Mouse (Mus musculus): ENCODE data around the gene Med9.

The Med9 gene

GRCm38 (mm10) chr11:59947752-59948400 is at the start of gene Med9:
Med9 (plus strand) TSS chr11:59948206.
- DNase-seq (ENCODE audit: low spot score in 2 of 2), result peak; percentile 93 to 94

GRCm38 (mm10) chr11:59899711-59900685 is 48.0 kb upstream of the Med9 start:
- peak; percentile 63 to 67 for DNase-seq (ENCODE audit: low spot score in 2 of 2)

DNA sequence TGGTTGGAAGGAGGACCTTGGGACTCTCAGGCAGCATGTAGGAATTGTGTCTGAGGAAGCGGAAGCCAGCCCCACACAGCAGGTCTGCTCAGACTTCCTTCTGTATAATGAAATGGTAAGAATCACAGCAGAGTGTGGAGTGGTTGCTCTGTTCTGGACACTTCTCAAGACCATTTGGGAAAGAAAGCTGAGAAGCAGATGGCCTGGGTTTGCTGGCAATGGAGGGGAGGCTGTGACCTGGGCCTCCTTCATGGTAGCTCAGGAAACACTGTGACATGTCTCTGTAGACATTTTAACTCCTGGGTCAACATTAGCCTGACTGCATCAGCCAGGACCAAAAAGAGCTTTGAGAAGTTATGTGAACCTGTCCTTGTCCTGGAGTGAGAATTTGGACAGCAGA is 47.0 kb upstream of the Med9 start:
- DNase-seq (ENCODE audit: low spot score in 2 of 2), result no peak

DNA sequence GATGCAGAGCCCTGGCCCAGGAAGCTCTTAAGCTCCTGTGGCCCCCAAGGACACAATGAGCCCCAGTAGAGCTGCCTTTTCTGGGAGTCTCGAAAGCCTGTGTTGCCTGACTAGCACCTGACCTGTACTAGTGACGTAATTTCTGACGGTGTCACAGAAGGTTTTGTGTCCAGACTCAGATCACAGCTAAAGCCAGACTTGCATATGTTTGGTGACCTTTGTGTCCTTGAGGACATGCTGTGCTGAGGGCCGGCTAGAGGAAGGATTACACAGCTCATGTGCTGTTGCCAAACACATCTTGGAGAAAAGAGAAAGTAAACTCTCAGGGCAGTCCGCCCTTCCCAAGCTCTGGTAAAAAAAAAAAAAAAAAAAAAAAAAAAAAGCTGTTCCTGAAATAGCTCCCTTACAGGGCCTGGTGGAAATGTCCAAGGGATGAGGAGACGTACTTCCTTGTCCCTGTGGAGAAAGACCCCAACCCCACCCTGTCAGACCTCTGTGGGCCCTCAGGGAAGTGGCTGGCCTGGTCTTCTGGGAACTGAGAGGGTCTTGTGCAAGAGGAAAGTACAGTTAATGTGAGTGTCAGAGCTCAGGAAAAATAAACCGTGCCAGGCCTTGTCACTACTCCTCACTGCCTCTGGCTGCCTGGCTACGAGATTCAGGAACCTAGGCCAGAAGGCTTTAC is 45.8 kb upstream of the Med9 start:
- peak; percentile 76 to 82 for DNase-seq (ENCODE audit: low spot score in 2 of 2)

DNA sequence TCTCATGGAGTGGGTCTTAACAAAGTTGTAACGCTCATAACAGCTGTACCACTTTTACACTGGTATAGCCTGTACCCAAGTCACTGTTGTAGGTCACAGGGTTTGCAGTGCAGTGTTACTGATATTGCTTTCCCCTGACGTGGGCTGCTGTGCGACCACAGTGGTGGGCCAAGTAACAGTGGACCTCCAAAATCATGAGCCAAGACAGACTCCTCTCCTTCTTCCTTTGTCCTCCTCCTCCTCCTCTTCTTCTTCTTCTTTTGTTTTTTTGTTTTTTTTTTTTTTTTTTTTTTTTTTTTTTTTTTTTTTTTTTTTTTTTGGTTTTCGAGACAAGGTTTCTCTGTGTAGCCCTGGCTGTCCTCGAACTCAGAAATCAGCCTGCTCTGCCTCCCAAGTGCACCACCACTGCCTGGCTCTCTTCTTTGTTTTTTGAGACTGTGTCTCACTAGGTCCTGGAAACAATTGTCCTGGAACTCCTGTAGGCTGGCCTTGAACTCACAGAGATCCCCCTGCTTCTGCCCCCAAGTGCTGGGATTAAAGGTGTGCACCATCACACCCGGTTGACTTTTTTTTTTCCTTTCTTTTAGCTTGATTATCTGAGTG is 41.4 kb upstream of the Med9 start:
- DNase-seq (ENCODE audit: low spot score in 2 of 2), result no peak

DNA sequence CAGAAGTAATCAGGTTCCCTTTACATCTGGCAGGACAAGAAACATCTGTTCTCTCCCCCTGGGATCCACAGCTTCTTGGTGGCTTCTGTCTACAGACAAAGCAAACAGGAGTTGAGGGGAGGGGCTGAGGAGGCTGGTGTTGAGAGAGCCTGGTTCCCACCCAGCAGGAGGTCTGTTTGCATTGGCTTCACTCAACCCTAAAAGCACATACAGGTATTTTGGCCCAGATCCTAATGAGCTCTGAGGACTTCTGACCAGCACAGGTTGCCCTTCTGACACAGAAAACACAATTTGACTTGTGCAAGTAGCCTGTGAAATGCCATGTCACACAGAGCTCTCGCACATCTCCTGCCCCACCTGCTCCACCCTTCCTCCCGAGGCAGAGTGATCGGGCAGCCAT is 39.6 kb upstream of the Med9 start:
- no peak for DNase-seq (ENCODE audit: low spot score in 2 of 2)

GRCm38 (mm10) chr11:59910586-59910985 is 37.4 kb upstream of the Med9 start:
- no peak for DNase-seq (ENCODE audit: low spot score in 2 of 2)

DNA sequence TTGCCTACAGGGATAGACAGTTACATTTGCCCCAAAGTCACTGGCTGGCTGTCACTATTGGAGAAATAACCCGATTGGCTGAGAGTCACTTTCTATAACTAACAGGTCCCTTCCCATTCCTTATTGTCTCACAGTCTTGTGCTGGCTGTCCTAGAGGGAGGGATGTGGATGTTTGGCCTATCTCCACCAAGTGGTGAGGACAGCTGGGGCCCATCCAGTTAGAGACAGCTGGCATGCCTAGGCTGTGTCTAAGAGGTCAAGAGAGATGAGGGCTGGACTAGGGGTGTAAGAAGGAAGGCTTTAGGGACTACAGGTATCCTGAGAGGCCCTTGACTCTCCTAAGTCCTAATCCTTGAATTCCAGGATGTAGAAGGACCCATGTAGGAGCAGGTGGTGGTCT is 36.5 kb upstream of the Med9 start:
- DNase-seq (ENCODE audit: low spot score in 2 of 2), result no peak

- DNase-seq (ENCODE audit: low spot score in 2 of 2), result no peak
These were observed 34.3 kb upstream of the Med9 start for GRCm38 (mm10) chr11:59913702-59914101.

DNA sequence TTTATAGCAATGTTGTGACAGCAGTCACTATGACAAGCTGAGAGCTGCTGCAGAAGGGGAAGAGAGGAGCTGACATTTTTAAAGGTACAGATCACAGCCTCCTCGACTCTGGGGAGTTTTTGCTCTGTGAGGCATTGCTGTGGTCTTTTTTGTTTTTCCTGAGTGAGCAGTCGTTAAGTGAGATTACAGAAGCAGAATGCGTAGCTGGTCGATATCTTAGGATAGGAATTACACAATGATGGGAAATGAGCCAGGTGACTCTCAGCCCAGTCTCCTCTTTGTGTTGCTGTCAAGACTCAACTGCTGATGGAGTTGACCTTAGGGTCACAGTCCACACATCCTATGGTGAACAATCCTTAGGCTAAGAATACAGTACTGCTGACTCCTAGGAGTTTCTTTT is 30.0 kb upstream of the Med9 start:
- peak; percentile 53 to 78 for DNase-seq (ENCODE audit: low spot score in 2 of 2)

DNA sequence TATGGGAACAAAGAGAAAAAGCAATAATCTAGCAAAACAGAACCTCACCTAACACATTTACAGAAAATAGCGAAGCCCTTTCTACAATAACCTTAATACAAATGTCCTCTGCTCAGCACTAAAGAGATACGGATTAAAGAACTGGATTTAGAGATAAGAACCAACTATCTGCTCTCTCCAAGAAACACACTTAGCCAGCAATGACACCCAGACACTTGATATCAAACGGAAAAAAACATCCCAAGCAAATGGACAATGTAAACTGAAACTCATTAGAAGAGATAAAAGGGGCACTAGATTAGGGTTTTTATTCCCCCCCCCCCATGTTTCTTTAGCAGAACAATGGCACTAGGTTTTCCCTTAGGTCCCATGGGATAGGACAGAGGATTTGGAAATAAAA is 28.6 kb upstream of the Med9 start:
- DNase-seq (ENCODE audit: low spot score in 2 of 2), result no peak

- no peak for DNase-seq (ENCODE audit: low spot score in 2 of 2)
These were observed 27.7 kb upstream of the Med9 start for GRCm38 (mm10) chr11:59920331-59920730.

DNA sequence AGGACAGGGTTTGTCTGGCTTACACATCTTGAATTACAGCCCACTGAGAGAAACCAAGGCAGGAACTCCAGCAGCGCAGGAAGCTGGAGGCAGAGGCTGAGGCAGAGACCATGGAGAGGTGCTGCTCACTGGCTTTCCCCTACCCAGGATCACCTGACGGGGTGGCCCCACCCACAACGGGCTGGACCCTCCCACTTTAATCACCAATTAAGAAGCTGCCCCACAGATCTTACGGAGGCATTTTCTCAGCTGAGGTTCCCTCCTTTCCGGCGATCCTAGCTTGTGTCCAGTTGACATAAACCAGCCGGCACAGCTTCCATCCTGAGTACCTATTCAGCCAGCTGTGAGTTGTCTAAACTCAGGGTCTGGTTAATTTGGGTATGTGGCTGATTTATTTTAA is 26.7 kb upstream of the Med9 start:
- no peak for DNase-seq (ENCODE audit: low spot score in 2 of 2)

- DNase-seq (ENCODE audit: low spot score in 2 of 2), result no peak
These were observed 18.0 kb upstream of the Med9 start for GRCm38 (mm10) chr11:59930031-59930430.

- DNase-seq (ENCODE audit: low spot score in 2 of 2), result no peak
These were observed 15.3 kb upstream of the Med9 start for GRCm38 (mm10) chr11:59932560-59933337.

GRCm38 (mm10) chr11:59933943-59934342 is 14.1 kb upstream of the Med9 start:
- DNase-seq (ENCODE audit: low spot score in 2 of 2), result no peak

- no peak for DNase-seq (ENCODE audit: low spot score in 2 of 2)
These were observed 11.0 kb upstream of the Med9 start for GRCm38 (mm10) chr11:59937023-59937422.

DNA sequence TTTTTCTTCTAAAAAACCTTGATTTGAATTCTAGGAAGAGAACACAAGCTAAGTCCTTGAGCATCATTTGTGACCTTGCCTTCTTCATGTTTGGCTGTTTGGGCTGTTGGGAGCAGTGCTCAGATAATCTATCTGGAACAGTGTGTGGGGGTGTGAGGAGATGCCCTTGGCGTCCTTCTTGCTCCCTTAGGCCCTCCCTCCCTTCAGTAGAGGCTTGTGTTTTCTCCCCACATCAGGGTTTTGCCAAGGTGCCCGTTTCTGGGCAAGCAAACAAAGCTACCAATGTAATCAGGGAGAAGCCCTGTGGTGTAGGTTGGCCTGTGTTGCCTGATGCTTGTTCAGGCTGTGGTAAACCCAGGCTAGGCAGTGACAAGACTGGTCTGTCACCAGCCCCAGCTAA is 10.4 kb upstream of the Med9 start:
- no peak for DNase-seq (ENCODE audit: low spot score in 2 of 2)

DNA sequence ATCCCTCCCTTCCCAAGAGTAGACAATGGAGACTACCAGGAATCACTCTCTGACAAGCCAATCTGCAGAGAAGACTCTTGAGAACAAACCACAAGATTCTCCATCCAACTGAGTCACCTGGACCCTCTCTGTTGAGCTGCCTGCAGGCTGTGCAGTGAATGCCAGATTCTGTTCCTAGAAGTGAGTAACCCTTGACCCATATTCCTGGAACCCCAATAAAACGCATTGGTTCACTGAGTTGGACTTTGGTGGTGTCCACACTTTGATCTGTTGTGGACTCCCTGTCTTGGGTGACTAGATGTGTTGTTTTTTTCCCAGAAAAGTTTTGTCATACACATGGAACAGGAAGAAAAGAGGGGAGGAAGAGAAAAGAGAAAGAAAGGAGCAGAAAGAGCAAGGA is 8.2 kb upstream of the Med9 start:
- no peak for DNase-seq (ENCODE audit: low spot score in 2 of 2)

- DNase-seq (ENCODE audit: low spot score in 2 of 2), result no peak
These were observed 7.4 kb upstream of the Med9 start for GRCm38 (mm10) chr11:59940645-59941044.

DNA sequence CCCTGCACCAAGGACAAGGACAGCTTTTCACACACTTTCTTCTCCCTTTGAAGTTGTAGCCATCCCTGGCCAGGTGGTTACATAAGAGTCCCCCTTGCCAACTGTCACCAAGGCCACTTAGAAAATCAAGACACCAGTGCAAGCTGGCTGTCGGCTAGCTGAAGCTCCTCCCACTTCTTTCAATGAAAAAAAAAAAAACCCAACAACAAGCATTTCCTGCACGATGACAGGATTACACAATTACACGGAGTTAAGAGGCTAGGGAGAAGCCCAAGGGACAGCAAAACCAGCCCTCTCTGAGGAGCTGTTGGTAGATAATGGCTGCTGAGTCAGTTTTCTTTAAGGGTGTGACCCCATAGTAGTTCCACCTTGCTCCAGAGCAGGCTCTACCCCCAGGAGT is 6.6 kb upstream of the Med9 start:
- no peak for DNase-seq (ENCODE audit: low spot score in 2 of 2)
